Mouse (Mus musculus) Muller cell, postnatal 12 days (primary cell): Measurements from ENCODE around the gene Nrip1.
A peak's percentile ranks its signal among the peaks of the same experiment; 100 is the strongest.

Source experiments
- DNase-seq: peaks from one replicate; pipeline ENCODE4 v3.0.0-alpha.2; 2015; ENCODE audit errors: inconsistent ontology term

Nrip1 gene

GRCm38 (mm10) chr16:76372045-76372940 is 1.3 kb downstream of the Nrip1 start:
- DNase-seq, result peak; percentile 76

GRCm38 (mm10) chr16:76371614-76371917 is 2.1 kb downstream of the Nrip1 start:
- no peak for DNase-seq

DNA sequence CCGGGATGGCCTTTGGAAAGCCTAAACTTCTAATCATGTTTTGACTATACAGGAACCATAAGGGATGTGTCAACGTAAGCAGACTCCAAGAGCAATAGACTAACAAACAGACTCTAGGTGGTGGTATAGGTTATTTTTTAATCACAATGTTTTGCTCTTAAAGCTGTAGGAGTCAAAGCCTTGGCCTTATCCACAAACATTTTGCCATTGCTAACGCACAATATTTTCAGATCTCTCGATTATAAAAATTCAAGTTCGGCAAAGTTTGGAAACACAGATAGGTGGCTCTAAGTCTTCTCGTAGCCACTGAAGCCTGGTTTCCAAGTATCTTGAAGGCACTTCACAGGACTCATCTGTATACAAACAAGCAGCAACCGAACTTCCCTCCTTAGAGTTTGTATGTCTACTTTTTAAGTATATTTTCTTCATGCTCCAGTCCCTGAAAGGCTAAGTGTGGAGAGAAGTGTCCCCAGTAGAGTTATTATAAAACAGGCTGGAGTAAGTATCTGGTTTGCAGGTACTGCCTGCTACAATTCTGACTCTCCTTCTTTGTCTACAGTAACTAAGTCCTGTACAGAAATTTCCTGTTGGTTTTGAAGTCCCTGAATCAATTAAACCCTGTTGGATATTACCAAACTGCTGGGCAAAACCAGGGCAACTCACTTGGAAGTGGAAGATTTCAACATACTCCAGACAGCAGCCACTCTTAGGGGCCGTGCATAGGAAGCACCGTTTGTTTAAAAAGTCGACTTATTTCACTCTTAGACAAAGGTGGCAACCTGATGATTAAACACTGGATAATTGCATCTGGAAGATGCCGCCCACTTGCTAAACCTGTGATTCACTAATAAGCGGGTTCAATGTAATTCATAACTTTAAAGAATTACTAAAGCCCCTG is 2.7 kb downstream of the Nrip1 start:
- DNase-seq, result peak; percentile 29

GRCm38 (mm10) chr16:76370041-76370715 is 3.4 kb downstream of the Nrip1 start:
- peak; percentile 31 for DNase-seq

GRCm38 (mm10) chr16:76369236-76369635 is 4.4 kb downstream of the Nrip1 start:
- DNase-seq, result no peak

GRCm38 (mm10) chr16:76367261-76367908 is 6.2 kb downstream of the Nrip1 start:
- DNase-seq, result no peak

GRCm38 (mm10) chr16:76365790-76366406 is 7.7 kb downstream of the Nrip1 start:
- no peak for DNase-seq

- no peak for DNase-seq
Measured at GRCm38 (mm10) chr16:76365237-76365636, 8.4 kb downstream of the Nrip1 start.

GRCm38 (mm10) chr16:76363641-76364040 is 10.0 kb downstream of the Nrip1 start:
- DNase-seq, result no peak

DNA sequence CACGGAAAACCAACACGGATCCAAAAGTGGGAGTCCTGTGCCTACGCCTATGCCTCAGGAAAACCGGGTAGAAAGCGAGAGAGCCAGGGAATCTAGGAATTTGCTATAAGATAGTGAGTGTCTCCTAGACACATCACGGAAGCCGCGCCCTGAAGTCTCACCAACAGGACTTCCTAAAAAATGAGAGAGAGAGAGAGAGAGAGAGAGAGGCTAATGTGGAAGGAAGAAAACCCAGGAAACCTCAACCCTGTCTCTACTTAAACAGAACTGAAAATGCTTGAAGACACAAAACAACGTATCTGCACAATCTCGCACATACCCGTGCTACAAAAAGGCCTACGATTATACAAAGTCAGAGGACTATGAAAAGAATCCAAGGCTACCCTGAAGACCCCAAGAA is 10.6 kb downstream of the Nrip1 start:
- DNase-seq, result no peak

DNA sequence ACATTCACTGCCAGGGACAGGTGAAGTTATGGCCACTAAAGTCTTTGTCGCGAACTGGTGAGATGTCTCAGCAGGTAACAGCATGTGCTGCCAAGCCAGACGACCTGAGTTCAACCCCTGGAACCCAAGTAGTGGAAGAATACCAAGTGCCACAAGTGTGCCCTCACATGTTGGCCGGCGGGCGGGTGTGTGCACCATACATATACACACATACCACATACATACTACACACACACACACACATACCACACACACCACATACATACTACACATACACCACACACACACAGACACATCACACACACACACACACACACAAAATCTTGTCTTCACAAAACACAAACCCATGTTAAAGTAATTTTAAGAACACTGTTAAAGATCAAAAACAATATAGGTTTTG is 13.2 kb downstream of the Nrip1 start:
- DNase-seq, result no peak

- no peak for DNase-seq
Measured at GRCm38 (mm10) chr16:76358757-76359156, 14.9 kb downstream of the Nrip1 start.

DNA sequence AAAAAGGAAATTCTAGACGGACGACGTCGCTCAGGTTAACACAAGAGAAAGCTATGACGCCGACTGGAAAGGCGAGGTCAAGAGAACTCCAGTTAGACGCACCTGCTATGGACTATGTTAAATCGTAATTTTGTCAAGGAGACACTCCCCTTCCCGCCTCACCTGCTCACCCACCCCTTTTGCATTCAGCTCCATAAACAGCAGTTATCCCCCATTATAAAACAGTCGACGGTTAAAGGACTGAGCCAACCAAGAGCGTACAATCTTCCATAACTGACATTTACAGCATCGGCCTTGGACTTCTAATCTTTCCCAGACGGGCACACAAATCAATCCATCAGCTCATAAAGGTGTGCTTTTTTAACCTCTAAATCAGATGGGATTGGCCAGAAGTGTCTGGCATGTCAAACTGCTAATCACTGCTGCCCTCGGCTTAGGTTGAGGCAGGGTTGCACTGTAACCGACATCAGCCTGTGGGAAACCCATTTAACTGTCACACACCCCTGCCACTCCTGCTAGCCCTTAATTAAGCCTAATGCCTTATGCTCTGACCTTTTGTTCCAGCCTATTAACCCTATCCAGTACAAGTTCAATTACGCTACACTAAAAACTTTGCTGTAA is 15.4 kb downstream of the Nrip1 start:
- peak; percentile 38 for DNase-seq

- no peak for DNase-seq
Measured at GRCm38 (mm10) chr16:76357155-76357554, 16.5 kb downstream of the Nrip1 start.

- DNase-seq, result no peak
Measured at GRCm38 (mm10) chr16:76355947-76356550, 17.6 kb downstream of the Nrip1 start.

- no peak for DNase-seq
Measured at GRCm38 (mm10) chr16:76355267-76355666, 18.4 kb downstream of the Nrip1 start.

DNA sequence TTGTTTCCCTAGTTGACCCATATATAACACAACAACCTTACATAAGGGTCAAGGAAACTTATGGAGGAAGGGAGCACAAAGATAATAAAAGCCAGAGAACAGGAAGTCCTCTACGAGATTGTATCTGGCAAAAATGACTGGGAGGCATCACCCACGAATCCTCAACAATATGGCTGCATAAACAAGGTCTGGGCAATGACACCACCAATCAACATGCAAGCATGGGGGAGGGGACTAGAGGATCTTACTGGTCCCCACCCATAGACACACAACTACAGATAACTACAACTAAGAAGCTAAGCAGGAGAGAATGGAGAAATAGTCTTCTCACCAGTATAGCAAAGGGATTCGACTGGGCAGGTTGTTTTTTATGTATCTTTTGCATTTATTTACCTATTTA is 18.8 kb downstream of the Nrip1 start:
- DNase-seq, result no peak

- no peak for DNase-seq
Measured at GRCm38 (mm10) chr16:76354289-76354688, 19.3 kb downstream of the Nrip1 start.

- no peak for DNase-seq
Measured at GRCm38 (mm10) chr16:76350922-76351321, 22.7 kb downstream of the Nrip1 start.

DNA sequence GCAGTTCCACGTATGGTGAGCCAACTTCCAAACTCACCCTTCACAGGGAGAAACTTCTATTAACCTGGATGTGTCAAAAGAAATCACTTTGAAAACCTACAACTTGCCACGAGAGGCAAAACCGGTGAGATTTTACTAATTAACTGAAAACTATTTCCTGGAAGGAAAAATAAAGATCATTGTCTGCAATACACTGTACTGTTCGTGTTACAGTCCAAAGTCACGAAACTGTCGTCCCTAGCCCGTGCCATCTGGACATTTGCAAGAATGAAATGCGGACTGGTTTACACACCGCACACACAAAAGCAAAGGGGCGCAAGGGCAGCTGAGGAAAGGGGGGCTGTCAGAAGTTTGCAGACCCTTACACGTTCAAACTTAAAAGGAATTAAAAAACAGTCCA is 24.6 kb downstream of the Nrip1 start:
- DNase-seq, result no peak
